Mouse (Mus musculus) mesoderm, embryonic 11.5 days (tissue): ENCODE measurements around the gene Pex26.

Experiments used
- DNase-seq: peaks from one replicate; pipeline ENCODE4 v3.0.0-alpha.2; 2012; ENCODE audit warnings: low read depth, low spot score

Pex26 gene

GRCm38 (mm10) chr6:121183414-121184173, at the start of gene Pex26:
Gene Pex26, plus strand, starts transcription at chr6:121183667.
- DNase-seq: peak; percentile 93

- no peak for DNase-seq
Observed at GRCm38 (mm10) chr6:121134249-121134648, 49.2 kb upstream of the Pex26 start.

- no peak for DNase-seq
Observed at GRCm38 (mm10) chr6:121134884-121135283, 48.6 kb upstream of the Pex26 start.

GRCm38 (mm10) chr6:121137222-121137621, 46.2 kb upstream of the Pex26 start:
- DNase-seq: no peak

GRCm38 (mm10) chr6:121138338-121139040, 45.0 kb upstream of the Pex26 start:
- DNase-seq: no peak

- no peak for DNase-seq
Observed at GRCm38 (mm10) chr6:121139271-121139670, 44.2 kb upstream of the Pex26 start.

- DNase-seq: no peak
Observed at GRCm38 (mm10) chr6:121142298-121142697, 41.2 kb upstream of the Pex26 start.

- DNase-seq: no peak
Observed at GRCm38 (mm10) chr6:121143439-121143838, 40.0 kb upstream of the Pex26 start.

- DNase-seq: no peak
Observed at GRCm38 (mm10) chr6:121144066-121144465, 39.4 kb upstream of the Pex26 start.

- peak; percentile 46 for DNase-seq
Observed at GRCm38 (mm10) chr6:121145010-121145604, 38.4 kb upstream of the Pex26 start.

GRCm38 (mm10) chr6:121145906-121146305, 37.6 kb upstream of the Pex26 start:
- DNase-seq: peak; percentile 58

GRCm38 (mm10) chr6:121146798-121147197, 36.7 kb upstream of the Pex26 start:
- DNase-seq: peak; percentile 69

- no peak for DNase-seq
Observed at GRCm38 (mm10) chr6:121148360-121148759, 35.1 kb upstream of the Pex26 start.

- DNase-seq: no peak
Observed at GRCm38 (mm10) chr6:121149420-121149819, 34.0 kb upstream of the Pex26 start.

GRCm38 (mm10) chr6:121150126-121150525, 33.3 kb upstream of the Pex26 start:
- no peak for DNase-seq

GRCm38 (mm10) chr6:121151732-121152131, 31.7 kb upstream of the Pex26 start:
- DNase-seq: no peak

- no peak for DNase-seq
Observed at GRCm38 (mm10) chr6:121153177-121153576, 30.3 kb upstream of the Pex26 start.

- DNase-seq: no peak
Observed at GRCm38 (mm10) chr6:121154451-121155300, 28.8 kb upstream of the Pex26 start.

GRCm38 (mm10) chr6:121156030-121156429, 27.4 kb upstream of the Pex26 start:
- no peak for DNase-seq

- no peak for DNase-seq
Observed at GRCm38 (mm10) chr6:121159616-121160015, 23.9 kb upstream of the Pex26 start.

GRCm38 (mm10) chr6:121160126-121160525, 23.3 kb upstream of the Pex26 start:
- no peak for DNase-seq

- no peak for DNase-seq
Observed at GRCm38 (mm10) chr6:121162616-121163015, 20.9 kb upstream of the Pex26 start.
